Mouse (Mus musculus) thymus, adult 2 months (tissue): ENCODE measurements around the gene Hoxb9. TPM values are rescaled to one million over a fixed set of nuclear protein-coding genes. Genes with fewer than 3 reads are reported as not detected.

Experiments
- DNase-seq: peaks from one replicate; pipeline ENCODE4 v3.0.0; 2021
- H3K27ac ChIP-seq: fragments of 200-500 bp; 2 replicates; pipeline ENCODE4 v1.5.1; 2012; ENCODE audit warnings: low read length, control low read depth; ENCODE audit not compliant: control insufficient read depth, insufficient read depth
- H3K27me3 ChIP-seq: fragments of 200-500 bp; 2 replicates; pipeline ENCODE4 v1.6.1; 2012; ENCODE audit warnings: mild to moderate bottlenecking, low read length, moderate library complexity, mixed read lengths; ENCODE audit not compliant: control insufficient read depth, insufficient read depth
- H3K36me3 ChIP-seq: fragments of 200-500 bp; 2 replicates; pipeline ENCODE4 v1.6.1; 2012; ENCODE audit warnings: mild to moderate bottlenecking, low read length, moderate library complexity; ENCODE audit not compliant: control insufficient read depth, insufficient read depth
- H3K4me1 ChIP-seq: fragments of 200-500 bp; replicated peaks from 2 replicates; pipeline ENCODE4 v1.6.1; 2012; ENCODE audit warnings: low read length; ENCODE audit not compliant: control insufficient read depth, insufficient read depth
- H3K4me3 ChIP-seq: fragments of 200-500 bp; 2 replicates; pipeline ENCODE4 v1.5.1; 2012; ENCODE audit warnings: mild to moderate bottlenecking, low read length, control low read depth, moderate library complexity; ENCODE audit not compliant: control insufficient read depth, insufficient read depth
- CTCF ChIP-seq: fragments of 200-500 bp; IDR thresholded peaks from 2 replicates; pipeline ENCODE4 v1.5.1; 2012; ENCODE audit warnings: mild to moderate bottlenecking, control low read depth, low read length, moderate library complexity, borderline replicate concordance; ENCODE audit not compliant: control insufficient read depth, poor library complexity, insufficient read depth; ENCODE audit errors: extremely low read depth
- POLR2A ChIP-seq: fragments of 200-500 bp; IDR thresholded peaks from 2 replicates; pipeline ENCODE4 v1.6.1; 2012; ENCODE audit warnings: mild to moderate bottlenecking, low read length, control low read depth, moderate library complexity; ENCODE audit not compliant: control insufficient read depth, poor library complexity, insufficient read depth; ENCODE audit errors: extremely low read depth
- WGBS: fragments of 180-500 bp; shearing (Covaris S2); methylation state at CpG from one replicate; pipeline ENCODE4 v1.1.7; 2018; 5-methylcytosine and 5-hydroxymethylcytosine counted together
- polyA plus RNA-seq: library from polyadenylated mRNA; depleted of rRNA; stranded (reverse); fragments of >200 nt; gene quantifications from 2 replicates; pipeline ENCODE4 v1.2.3, GENCODE M21; 2012; rRNA removed

Hoxb9 gene
- polyA plus RNA-seq: 0.09 and 0.22 TPM in 2 replicates

- Histone ChIP-seq H3K4me3 (no peak within 1 kb of the TSS), H3K4me1 (no peaks in the 10 kb centered on the region; the same call in 1 of the 2 replicates), H3K27me3 (peaks cover 46% of the 10 kb centered on the region), H3K36me3 (no peaks in the 10 kb centered on the region), H3K27ac (no peak within 1 kb of the TSS)
- 3% methylated on average over 40 of the region's 40 CpGs for WGBS
- DNase-seq: no peak
- TF ChIP-seq POLR2A: no peak
- no peak for TF ChIP-seq CTCF
Measured at GRCm38 (mm10) chr11:96270996-96271540, at the start of gene Hoxb9. Gene Hoxb9 (plus strand): TSS chr11:96271457.

- Histone ChIP-seq H3K4me3 (no peak overlapping the region), H3K27ac (no peak overlapping the region), H3K4me1 (no peaks in the 10 kb centered on the region), H3K27me3 (no peaks in the 10 kb centered on the region; the same call in 1 of the 2 replicates), H3K36me3 (no peaks in the 10 kb centered on the region)
- DNase-seq: no peak
- WGBS: 39% methylated on average over 2 of the region's 2 CpGs
- TF ChIP-seq POLR2A: no peak
- no peak for TF ChIP-seq CTCF
Measured at GRCm38 (mm10) chr11:96223813-96224212, 47.4 kb upstream of the Hoxb9 start.

- H3K4me1 ChIP-seq: no peaks in the 10 kb centered on the region
- H3K27ac ChIP-seq: no peak overlapping the region
- no peaks in the 10 kb centered on the region; the same call in 1 of the 2 replicates for H3K27me3 ChIP-seq
- TF ChIP-seq POLR2A: no peak
- no peak for TF ChIP-seq CTCF
- no peaks in the 10 kb centered on the region for H3K36me3 ChIP-seq
- no peak for DNase-seq
- H3K4me3 ChIP-seq: no peak overlapping the region
- WGBS: 87% methylated on average over 9 of the region's 9 CpGs
Measured at GRCm38 (mm10) chr11:96227676-96228075, 43.6 kb upstream of the Hoxb9 start.

GRCm38 (mm10) chr11:96234906-96235305 lies 36.4 kb upstream of the Hoxb9 start:
- Histone ChIP-seq H3K4me3 (no peak overlapping the region), H3K36me3 (no peaks in the 10 kb centered on the region), H3K27me3 (no peaks in the 10 kb centered on the region; the same call in 1 of the 2 replicates), H3K4me1 (no peaks in the 10 kb centered on the region), H3K27ac (no peak overlapping the region)
- 2% methylated on average over 12 of the region's 12 CpGs for WGBS
- TF ChIP-seq CTCF: peak; percentile 87
- no peak for TF ChIP-seq POLR2A
- peak; percentile 33 for DNase-seq

GRCm38 (mm10) chr11:96240211-96240610 lies 31.0 kb upstream of the Hoxb9 start:
- TF ChIP-seq CTCF (peak; percentile 27; the same call in 1 of the 2 replicates), POLR2A (no peak)
- Histone ChIP-seq H3K36me3 (no peaks in the 10 kb centered on the region), H3K27me3 (peaks cover 2% of the 10 kb centered on the region; the same call in 1 of the 2 replicates), H3K4me3 (no peak overlapping the region), H3K27ac (no peak overlapping the region), H3K4me1 (no peaks in the 10 kb centered on the region)
- 3% methylated on average over 7 of the region's 7 CpGs for WGBS
- peak; percentile 26 for DNase-seq

- Histone ChIP-seq H3K36me3 (no peaks in the 10 kb centered on the region), H3K27ac (no peak overlapping the region), H3K4me3 (no peak overlapping the region), H3K27me3 (peaks cover 28% of the 10 kb centered on the region), H3K4me1 (no peaks in the 10 kb centered on the region)
- TF ChIP-seq POLR2A (no peak), CTCF (no peak)
- no peak for DNase-seq
- 10% methylated on average over 14 of the region's 14 CpGs for WGBS
Measured at GRCm38 (mm10) chr11:96250901-96251300, 20.4 kb upstream of the Hoxb9 start.

GRCm38 (mm10) chr11:96251480-96252031 lies 19.7 kb upstream of the Hoxb9 start:
- TF ChIP-seq CTCF (no peak), POLR2A (no peak)
- Histone ChIP-seq H3K4me3 (no peak overlapping the region), H3K27ac (no peak overlapping the region), H3K36me3 (no peaks in the 10 kb centered on the region), H3K27me3 (peaks cover 31% of the 10 kb centered on the region), H3K4me1 (no peaks in the 10 kb centered on the region)
- no peak for DNase-seq
- 7% methylated on average over 46 of the region's 46 CpGs for WGBS
